Mouse (Mus musculus) hindbrain, embryonic 14.5 days (tissue): ENCODE data around the gene Ppif. TPM values are rescaled to one million over a fixed set of nuclear protein-coding genes. Genes with fewer than 3 reads are reported as not detected.

Experiments used
- ATAC-seq: fragments of 200-750 bp; cut with Nextera tagmentation; 2 replicates; pipeline ENCODE4 v1.8.0; 2017; ENCODE audit warnings: moderate number of reproducible peaks, mild to moderate bottlenecking, moderate TSS enrichment, moderate library complexity; ENCODE audit not compliant: low FRiP score
- DNase-seq: peaks from one replicate; pipeline ENCODE4 v3.0.0-alpha.2; 2015; ENCODE audit warnings: low spot score
- H3K27ac ChIP-seq: fragments of 300-500 bp; sonication (generic); 2 replicates; pipeline ENCODE4 v1.5.1; 2014; ENCODE audit warnings: mild to moderate bottlenecking, moderate library complexity
- H3K27me3 ChIP-seq: fragments of 300-500 bp; sonication (generic); 2 replicates; pipeline ENCODE4 v1.6.1; 2014; ENCODE audit warnings: mild to moderate bottlenecking, low read length, mixed read lengths; ENCODE audit not compliant: control insufficient read depth, insufficient read depth
- H3K36me3 ChIP-seq: fragments of 300-500 bp; sonication (generic); replicated peaks from 2 replicates; pipeline ENCODE4 v1.6.1; 2014; ENCODE audit not compliant: control insufficient read depth, insufficient read depth
- H3K4me1 ChIP-seq: fragments of 300-500 bp; sonication (generic); replicated peaks from 2 replicates; pipeline ENCODE4 v1.6.1; 2014; ENCODE audit warnings: antibody characterized with exemption, low read length, mixed read lengths; ENCODE audit not compliant: control insufficient read depth, insufficient read depth
- H3K4me2 ChIP-seq: fragments of 300-500 bp; sonication (generic); replicated peaks from 2 replicates; pipeline ENCODE4 v1.6.1; 2014; ENCODE audit warnings: mild to moderate bottlenecking, moderate library complexity
- H3K4me3 ChIP-seq: fragments of 300-500 bp; sonication (generic); replicated peaks from 2 replicates; pipeline ENCODE4 v1.5.1; 2014; ENCODE audit warnings: mild to moderate bottlenecking, low read length
- H3K9ac ChIP-seq: fragments of 300-500 bp; sonication (generic); 2 replicates; pipeline ENCODE4 v1.6.1; 2014
- H3K9me3 ChIP-seq: fragments of 300-500 bp; sonication (generic); 2 replicates; pipeline ENCODE4 v1.6.1; 2016; ENCODE audit warnings: low read length; ENCODE audit not compliant: control insufficient read depth
- WGBS: fragments of 180-500 bp; shearing (Covaris S2); extraction: QIAGEN DNeasy Blood & Tissue Kit; methylation state at CpG from one replicate; pipeline ENCODE4 v1.1.7; 2014; 5-methylcytosine and 5-hydroxymethylcytosine counted together
- polyA plus RNA-seq: library from polyadenylated mRNA; unstranded; fragments of >200 nt; fragmentation: Nextera tagmentation; extraction: Ambion mirVana; gene quantifications from 2 replicates; pipeline ENCODE4 v1.2.1, GENCODE M21; 2014

The Ppif gene
- polyA plus RNA-seq, 1 experiment from 2014 or later = 29.5 TPM

DNA sequence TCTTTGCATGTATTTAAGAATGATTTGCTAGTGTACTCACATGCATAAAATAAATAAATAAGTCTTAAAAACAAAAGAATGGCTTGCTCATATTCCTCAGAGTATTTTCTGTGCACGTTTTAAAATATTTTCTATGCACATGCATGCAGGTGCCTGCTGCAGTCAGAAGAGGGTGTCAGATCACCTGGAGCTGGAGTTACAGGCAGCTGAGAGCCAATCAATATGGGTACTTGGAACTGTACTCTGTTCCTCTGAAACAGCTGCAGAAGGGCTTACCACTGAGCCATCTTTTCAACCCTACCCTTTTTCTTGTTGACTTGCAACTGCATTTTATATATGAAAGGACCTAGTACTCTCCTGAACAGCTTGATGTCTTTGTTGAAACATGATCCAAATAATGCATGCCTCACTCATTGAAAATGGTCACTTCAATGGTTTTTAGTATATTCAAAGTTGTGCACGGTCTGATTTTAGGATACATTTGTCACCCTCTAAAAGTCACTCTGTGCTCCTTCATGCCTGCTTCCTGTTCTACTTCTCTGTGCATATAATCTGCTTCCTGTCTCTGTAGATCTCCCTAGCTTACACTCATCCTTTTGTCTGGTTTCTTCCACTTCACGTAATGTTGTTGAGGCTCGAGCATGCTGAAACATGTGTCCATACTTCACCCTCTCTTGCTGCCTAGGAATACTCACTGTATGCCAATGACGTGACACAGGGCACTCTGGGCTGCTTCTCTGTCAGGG is 27.2 kb downstream of the Ppif start:
- H3K4me1 ChIP-seq = peaks cover 18% of the 10 kb centered on the region; the same call in 1 of the 2 replicates
- 91% methylated on average over 5 of the region's 5 CpGs for WGBS
- H3K9me3 ChIP-seq = no peaks in the 10 kb centered on the region
- H3K9ac ChIP-seq = no peak overlapping the region
- DNase-seq = no peak
- H3K27me3 ChIP-seq = no peaks in the 10 kb centered on the region
- no peak overlapping the region for H3K4me2 ChIP-seq
- H3K36me3 ChIP-seq = no peaks in the 10 kb centered on the region
- H3K4me3 ChIP-seq = no peak overlapping the region
- no peak overlapping the region for H3K27ac ChIP-seq
- no peak for ATAC-seq

DNA sequence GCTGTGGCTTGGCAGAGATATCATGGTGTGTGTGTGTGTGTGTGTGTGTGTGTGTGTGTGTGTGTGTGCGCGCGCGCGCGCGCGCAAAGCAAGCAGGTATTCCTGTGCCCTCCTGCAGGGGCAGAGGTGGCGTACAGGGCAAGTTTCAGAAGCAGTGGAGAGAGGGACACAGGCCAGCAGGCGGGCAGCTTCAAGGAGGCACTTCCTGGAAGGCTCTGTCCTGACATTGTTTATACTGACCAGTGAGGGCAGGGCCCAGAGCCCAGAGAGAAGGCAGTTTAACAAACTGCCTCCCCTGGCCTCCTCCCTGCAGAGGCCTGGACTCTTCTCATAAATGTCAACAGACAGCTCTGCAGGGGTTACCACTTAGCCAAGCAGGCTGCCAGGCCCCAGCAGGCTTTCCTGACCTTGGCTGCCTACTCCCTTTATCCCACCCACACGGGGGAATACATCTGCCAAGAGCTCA is 31.1 kb downstream of the Ppif start:
- Histone ChIP-seq H3K36me3 (no peaks in the 10 kb centered on the region), H3K4me2 (no peak overlapping the region), H3K4me1 (peaks cover 11% of the 10 kb centered on the region; the same call in 1 of the 2 replicates), H3K27ac (no peak overlapping the region; the same call in 1 of the 2 replicates), H3K9ac (no peak overlapping the region), H3K4me3 (no peak overlapping the region), H3K9me3 (no peaks in the 10 kb centered on the region), H3K27me3 (no peaks in the 10 kb centered on the region)
- 77% methylated on average over 11 of the region's 11 CpGs for WGBS
- ATAC-seq (peak; percentile 40; the same call in 1 of the 2 replicates), DNase-seq (no peak)

GRCm38 (mm10) chr14:25725690-25726089 is 31.7 kb downstream of the Ppif start:
- H3K27me3 ChIP-seq = no peaks in the 10 kb centered on the region
- H3K9ac ChIP-seq = no peak overlapping the region
- H3K4me1 ChIP-seq = peaks cover 11% of the 10 kb centered on the region; the same call in 1 of the 2 replicates
- no peak overlapping the region for H3K27ac ChIP-seq
- H3K4me3 ChIP-seq = no peak overlapping the region
- no peak for ATAC-seq
- no peaks in the 10 kb centered on the region for H3K36me3 ChIP-seq
- no peak overlapping the region for H3K4me2 ChIP-seq
- no peak for DNase-seq
- no peaks in the 10 kb centered on the region for H3K9me3 ChIP-seq
- WGBS = 32% methylated on average over 4 of the region's 4 CpGs

DNA sequence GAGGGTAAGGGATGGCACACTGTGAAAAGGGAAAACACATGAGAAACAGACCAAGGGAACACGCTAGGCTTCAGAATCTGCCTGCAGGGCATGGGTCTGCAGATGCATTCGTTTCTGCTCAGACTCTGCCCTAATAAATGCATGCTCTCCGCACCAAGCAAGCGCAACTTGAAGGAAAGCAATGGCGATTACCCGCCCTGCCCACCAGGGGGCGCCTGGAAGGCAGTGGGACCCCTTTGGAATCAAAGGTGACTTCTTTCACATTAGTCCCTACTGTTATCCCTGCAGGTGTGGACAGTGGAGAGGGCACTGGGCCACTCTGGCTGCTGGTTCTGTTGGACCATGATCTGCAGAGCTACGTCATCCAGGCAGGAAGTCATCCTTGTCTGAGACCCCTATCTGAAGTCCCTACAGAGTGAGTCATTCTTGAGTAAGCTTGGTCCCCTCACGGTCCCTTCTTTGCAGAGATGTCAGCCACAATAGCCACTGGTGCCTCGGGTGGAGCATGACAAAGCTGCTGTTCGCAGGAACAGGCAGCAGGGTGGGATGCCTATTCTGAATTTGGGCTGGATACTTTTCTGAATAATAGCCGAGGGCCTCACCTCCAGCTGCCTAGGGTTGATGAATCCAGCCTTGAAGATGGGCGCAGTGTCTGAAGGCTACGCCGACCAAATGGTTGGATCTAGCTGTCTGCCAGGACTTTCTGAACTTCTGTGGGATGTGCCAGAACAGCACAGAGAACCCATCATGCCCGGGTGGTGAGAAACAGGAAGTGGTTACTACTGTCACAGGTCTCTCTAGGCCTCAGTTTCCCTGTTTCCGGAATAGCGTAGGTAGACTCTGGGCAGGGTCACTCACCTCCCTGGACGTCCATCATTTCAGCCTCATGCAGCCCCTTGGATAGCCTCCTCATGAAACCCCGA is 32.5 kb downstream of the Ppif start:
- Histone ChIP-seq H3K4me1 (peaks cover 11% of the 10 kb centered on the region; the same call in 1 of the 2 replicates), H3K9me3 (no peaks in the 10 kb centered on the region), H3K4me3 (no peak overlapping the region), H3K9ac (no peak overlapping the region), H3K4me2 (no peak overlapping the region), H3K27me3 (no peaks in the 10 kb centered on the region), H3K36me3 (no peaks in the 10 kb centered on the region), H3K27ac (no peak overlapping the region)
- DNase-seq (peak; percentile 47), ATAC-seq (no peak)
- 54% methylated on average over 20 of the region's 20 CpGs for WGBS

- H3K4me2 ChIP-seq = no peak overlapping the region
- H3K27me3 ChIP-seq = no peaks in the 10 kb centered on the region
- ATAC-seq = no peak
- no peak for DNase-seq
- H3K36me3 ChIP-seq = no peaks in the 10 kb centered on the region
- H3K27ac ChIP-seq = no peak overlapping the region
- WGBS = 75% methylated on average over 5 of the region's 5 CpGs
- H3K4me3 ChIP-seq = no peak overlapping the region
- no peaks in the 10 kb centered on the region for H3K9me3 ChIP-seq
- no peak overlapping the region for H3K9ac ChIP-seq
- peaks cover 11% of the 10 kb centered on the region; the same call in 1 of the 2 replicates for H3K4me1 ChIP-seq
Observed at GRCm38 (mm10) chr14:25727149-25727510, 33.2 kb downstream of the Ppif start.

DNA sequence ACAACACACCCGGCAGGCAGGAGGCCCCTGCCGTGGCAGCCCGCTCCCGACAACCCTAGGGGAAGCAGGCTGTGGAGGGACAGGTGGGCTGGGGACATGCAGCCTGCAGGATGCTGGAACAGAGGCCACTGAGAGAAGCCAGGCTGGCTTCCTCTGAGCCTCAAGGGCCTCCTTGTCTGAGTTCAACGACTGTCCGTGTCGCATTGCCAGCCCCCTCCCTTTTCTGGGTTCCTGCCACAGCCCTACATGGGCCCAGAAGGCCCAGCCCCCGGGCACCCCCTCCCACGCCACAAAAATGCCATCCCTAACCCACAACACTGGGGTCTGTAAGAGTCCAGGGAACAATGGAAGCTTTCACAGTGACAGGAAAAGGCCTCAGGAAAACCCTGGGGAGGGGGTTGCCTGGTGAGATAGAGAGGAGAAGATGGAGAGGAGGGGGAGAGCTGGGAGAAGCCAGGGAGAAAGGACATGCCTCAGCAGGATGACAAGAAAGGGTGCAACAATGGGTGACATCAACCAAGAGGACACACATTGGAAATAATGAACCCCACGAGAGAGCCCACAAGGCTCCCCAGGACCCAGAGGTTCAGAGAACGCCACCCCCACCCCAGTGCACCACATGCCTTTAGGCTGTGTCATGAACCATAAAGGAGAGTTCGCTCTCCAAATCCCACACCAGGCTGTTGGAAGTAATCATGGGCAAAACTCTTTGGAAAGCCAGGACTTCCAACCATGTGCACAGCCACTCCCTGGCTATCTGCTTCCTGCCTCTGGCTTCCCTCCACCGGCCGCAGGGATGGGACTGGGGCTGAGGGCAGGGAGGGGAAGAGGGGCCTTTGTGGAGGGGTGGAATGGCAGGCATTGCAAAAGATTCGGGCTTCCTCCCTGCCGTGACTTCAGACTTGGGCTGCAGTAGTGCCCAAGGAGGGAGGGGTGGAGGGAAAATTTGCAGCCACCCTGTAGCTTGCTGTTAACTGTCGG is 41.1 kb downstream of the Ppif start:
- no peaks in the 10 kb centered on the region for H3K36me3 ChIP-seq
- H3K4me2 ChIP-seq = no peak overlapping the region
- no peaks in the 10 kb centered on the region for H3K9me3 ChIP-seq
- DNase-seq = no peak
- H3K27ac ChIP-seq = peak overlapping the region; percentile 16
- H3K9ac ChIP-seq = no peak overlapping the region
- peak; percentile 85; the same call in 1 of the 2 replicates for ATAC-seq
- H3K4me3 ChIP-seq = no peak overlapping the region
- no peaks in the 10 kb centered on the region for H3K27me3 ChIP-seq
- WGBS = 26% methylated on average over 17 of the region's 17 CpGs
- H3K4me1 ChIP-seq = peaks cover 24% of the 10 kb centered on the region

GRCm38 (mm10) chr14:25736140-25736539 is 42.2 kb downstream of the Ppif start:
- Histone ChIP-seq H3K9me3 (no peaks in the 10 kb centered on the region), H3K4me1 (peaks cover 32% of the 10 kb centered on the region), H3K4me3 (no peak overlapping the region), H3K27ac (peak overlapping the region; percentile 64; the same call in 1 of the 2 replicates), H3K27me3 (no peaks in the 10 kb centered on the region), H3K4me2 (no peak overlapping the region), H3K9ac (no peak overlapping the region), H3K36me3 (no peaks in the 10 kb centered on the region)
- WGBS = 83% methylated on average over 3 of the region's 3 CpGs
- DNase-seq = no peak
- ATAC-seq = peak; percentile 11; the same call in 1 of the 2 replicates

DNA sequence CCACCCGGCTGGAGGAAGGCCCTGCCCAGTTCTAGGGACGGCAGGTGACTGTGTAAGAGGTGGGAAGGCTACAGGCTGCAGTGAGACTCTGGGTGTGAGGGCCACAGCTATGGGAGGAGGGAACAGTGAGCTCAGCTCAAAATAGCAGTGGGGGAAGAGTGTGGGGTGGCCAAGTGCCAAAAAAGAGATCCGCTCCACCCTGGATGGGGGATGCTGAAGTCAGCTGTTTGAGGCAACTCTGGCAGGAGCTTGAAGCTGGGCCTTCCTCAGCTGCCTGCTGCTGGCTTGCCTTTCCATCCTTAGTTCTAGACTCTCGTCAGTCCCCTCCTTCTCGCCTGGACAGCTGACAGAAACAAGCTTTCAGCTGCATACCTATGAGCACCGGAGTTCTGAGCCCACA is 42.6 kb downstream of the Ppif start:
- Histone ChIP-seq H3K9ac (no peak overlapping the region), H3K4me3 (no peak overlapping the region), H3K4me1 (peaks cover 32% of the 10 kb centered on the region), H3K9me3 (no peaks in the 10 kb centered on the region), H3K4me2 (no peak overlapping the region), H3K36me3 (no peaks in the 10 kb centered on the region), H3K27me3 (no peaks in the 10 kb centered on the region), H3K27ac (peak overlapping the region; percentile 64; the same call in 1 of the 2 replicates)
- ATAC-seq = peak; percentile 33; the same call in 1 of the 2 replicates
- DNase-seq = peak; percentile 61
- WGBS = 63% methylated on average over 6 of the region's 6 CpGs
